Mouse (Mus musculus) lung, postnatal 0 days (tissue): ENCODE results near the gene Pnpo.

Experiments
- CTCF ChIP-seq: IDR thresholded peaks from 2 replicates; pipeline ENCODE4 v1.5.1; 2016; ENCODE audit warnings: antibody characterized with exemption, mild to moderate bottlenecking
- EP300 ChIP-seq: IDR thresholded peaks from 2 replicates; pipeline ENCODE4 v1.6.1; 2016; ENCODE audit warnings: antibody characterized with exemption, mild to moderate bottlenecking, control low read depth

DNA sequence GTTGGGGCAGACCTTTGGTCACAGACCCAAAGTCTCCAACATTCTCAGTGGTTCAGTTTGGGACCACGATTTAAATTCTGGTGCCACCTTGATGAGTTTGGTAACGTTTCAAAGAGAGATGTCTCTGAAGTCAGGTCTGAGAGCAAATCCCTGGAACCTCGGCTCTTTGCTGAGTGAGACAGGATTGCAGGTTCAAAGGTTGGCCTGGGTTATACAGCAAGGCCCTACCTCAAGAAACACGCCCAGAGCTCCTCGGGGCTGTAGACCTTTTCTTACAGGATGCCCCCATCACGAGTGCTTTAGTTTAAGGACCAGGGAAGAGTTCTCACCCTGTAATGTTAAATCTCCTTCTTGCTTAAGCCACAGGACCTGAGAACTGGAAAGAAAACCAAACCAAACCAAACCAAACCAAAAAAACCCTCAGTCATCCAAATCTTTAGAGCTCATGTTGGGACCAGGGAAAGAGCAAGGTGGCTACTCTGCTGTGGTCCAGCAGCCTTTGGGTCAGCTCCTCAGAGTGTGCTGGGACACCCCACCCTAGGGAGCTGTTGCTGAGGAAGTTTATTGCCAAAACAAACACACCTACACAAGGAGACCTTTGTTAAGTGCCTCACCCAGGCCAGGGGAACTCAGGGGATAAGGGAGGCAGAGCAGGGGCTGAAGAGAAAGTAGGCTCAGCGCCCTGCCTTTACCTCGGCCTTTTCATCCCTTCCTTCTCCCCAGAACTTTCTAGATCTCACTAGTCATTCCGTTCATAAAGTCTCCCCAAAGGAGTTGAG lies 7.7 kb downstream of the Pnpo start:
- TF ChIP-seq EP300 (no peak), CTCF (no peak)
